Mouse (Mus musculus): ENCODE measurements around the gene Tbxas1.

The Tbxas1 gene

DNA sequence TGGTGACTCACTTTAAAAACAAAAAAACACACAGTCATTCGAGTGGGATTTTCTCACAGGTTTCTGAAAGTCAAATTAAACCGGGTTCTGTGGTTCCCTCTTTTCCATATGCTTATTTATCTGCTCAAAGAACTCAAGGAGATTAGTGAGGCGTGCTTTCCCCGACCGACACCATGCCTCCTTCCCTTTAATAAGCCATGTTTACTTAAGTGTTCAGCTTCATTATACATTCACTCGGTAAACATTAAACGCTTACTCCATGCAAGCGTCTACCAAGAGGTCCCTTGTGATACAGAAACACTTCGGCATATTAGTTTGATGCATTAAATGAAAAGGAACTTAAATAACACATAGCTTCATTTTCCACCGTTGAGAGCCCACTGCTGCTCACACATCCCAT, 111.4 kb downstream of the Tbxas1 start:
- in situ Hi-C loops (cut with MboI, MseI), result no loop called here

DNA sequence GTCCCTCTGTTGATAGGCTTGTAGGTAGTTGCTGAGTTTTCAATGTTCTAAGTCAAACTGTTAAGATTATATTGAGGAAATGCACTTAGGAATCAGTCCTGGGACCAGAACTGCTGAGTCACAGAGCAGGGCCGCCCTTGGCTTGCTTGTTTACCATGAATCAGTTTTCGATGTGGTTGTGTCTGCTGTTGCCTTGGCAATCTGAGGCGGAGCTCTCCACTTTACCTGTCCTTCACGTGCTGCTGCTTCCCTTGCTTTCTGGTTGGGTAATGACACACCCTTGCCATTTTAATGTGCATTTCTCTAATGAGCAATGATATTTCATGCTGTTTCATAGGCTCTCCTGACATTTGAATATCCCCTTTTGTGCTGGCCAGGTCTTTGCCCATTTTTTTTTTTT, 116.8 kb downstream of the Tbxas1 start:
- in situ Hi-C loops (cut with MboI, MseI), result no loop called here

DNA sequence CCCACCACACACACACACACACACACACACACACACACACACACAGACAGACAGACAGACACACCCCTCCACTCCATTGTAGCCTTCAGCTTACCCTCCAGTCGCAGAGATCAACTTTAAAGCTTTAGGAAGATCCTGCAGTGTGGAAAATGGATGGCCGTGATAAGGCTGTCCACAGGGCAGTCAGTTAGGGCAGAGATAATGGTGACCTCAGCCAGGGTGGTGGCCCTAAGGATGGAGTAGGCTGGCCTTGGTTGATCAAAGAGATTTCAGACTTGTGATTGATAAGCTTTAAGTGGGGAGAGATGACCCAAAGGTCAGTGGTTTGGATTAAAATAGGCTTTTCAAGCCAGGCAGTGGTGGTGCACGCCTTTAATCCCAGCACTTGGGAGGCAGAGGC, 120.6 kb downstream of the Tbxas1 start:
- in situ Hi-C loops (cut with MboI, MseI), result no loop called here

DNA sequence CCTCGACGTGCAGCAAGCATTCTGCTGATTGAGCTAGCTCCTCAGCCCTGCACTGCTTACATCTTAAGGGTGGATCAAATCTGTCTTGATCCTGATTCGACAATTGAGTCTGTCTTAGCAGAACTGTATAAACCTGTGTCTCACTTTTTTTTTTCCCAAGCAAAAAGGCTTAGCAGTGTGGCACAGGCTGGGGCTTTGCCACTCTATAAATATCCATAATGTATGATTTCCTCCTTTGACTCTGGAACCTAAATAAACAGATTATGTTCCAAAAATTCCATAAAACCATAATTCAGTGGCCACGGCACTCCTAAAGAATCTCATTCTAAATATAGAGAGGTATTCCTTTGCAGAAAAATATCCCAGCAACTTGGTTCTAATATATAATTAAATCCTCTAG, 122.6 kb downstream of the Tbxas1 start:
- in situ Hi-C loops (cut with MboI, MseI), result no loop called here

DNA sequence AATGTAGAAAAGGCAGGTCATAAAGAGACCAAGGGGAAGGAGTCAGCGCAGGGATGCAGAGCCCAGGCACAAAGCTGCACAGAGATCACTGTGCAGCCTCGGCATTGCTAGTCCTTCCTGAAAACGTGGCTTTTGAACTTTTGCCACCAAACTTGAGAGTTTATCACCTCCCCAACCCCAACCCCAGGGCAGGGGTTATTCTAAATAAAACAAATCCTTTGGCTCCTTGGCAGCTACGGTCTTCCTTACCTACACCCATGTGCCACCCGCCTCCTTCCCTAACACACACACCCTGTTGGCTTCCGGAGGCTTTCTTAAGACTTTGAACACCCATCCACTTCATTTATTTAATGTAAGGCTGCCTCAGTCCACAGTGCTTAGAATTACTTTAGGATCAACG, 127.9 kb downstream of the Tbxas1 start:
- in situ Hi-C loops (cut with MboI, MseI), result no loop called here

DNA sequence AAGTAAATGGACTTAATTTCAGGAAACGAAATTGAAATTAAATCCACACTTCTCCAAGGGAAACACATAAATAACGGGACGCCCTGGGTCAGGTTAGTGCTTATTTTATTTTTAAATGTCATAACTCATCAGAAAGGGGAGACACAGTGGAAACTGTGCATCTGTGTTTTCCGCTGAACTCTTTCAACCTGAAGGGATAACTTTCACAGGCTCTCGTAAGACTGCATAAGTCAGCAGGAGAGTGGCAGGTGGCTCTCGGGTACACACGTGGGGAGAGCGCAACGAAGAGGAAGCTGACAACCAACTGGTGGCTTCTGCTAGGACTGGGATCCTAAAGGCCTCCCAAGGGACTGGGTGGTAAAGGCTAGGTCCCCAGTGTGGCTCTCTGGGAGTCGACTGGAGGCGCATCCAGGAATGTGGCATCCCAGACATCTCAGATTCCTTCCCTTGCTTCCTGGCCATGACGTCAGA, 128.8 kb downstream of the Tbxas1 start:
- in situ Hi-C loops (cut with MboI, MseI), result no loop called here

DNA sequence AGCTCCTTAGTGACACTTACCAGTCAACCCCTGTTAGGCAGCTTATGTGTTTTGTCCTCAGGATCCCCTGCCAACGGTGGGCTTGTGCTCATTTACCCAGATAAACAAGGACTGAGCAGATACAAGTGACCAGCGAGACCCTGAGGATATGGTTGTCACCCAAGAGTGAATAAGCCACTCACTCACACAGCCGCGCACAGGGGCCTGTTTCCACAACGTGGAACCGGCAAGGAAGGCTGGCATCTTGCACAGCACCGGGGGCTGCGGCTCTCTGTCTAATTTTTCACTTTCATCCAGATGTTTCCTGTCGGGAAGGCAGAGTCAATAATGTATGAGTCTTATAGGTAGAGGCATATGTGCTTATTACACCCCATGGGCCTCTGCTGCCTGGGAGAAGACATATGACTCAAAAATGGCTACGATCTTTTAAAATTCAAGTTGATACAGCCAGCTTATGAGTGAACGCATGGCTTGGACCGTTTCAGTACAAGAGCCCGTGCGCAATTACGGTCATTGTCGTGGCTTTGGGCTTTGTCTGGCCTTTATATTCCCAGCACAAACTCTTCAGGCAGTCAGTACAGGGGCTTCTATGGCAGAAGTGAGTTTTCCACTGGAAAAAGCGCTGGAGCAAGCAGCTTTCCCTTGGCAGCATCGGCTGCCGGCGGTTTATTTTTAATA, 130.2 kb downstream of the Tbxas1 start:
- in situ Hi-C loops (cut with MboI, MseI), result no loop called here

DNA sequence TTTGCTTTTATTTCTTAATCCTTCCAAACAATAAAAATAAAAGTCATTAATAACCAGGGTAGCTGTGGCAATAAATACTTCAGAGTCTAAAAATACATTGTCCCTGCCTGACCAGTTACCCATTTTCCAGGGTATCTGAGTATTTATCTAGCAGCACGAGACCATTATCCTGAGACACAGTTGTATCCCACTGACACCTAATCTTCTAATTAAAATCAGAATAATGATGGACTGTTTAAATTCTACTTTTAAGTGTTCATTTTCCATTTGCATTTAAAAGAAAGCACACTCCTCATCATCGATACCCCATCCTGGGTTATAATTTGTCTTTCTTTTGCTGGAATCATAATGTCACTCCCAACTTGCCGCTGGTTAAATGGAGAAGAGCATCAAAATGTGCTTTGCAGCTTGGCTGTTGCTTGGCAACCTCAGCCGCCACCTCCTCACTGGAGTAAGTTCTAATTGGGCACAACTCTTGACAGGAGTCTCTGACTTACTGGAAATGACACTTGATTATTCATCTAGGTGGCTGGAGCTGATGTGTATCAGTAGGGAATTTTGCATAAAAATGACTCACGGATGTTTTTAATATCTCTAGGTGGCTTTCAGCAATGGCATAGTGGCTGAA, 130.9 kb downstream of the Tbxas1 start:
- in situ Hi-C loops (cut with MboI, MseI), result no loop called here

GRCm38 (mm10) chr6:39007223-39007622, 132.0 kb downstream of the Tbxas1 start:
- in situ Hi-C loops (cut with MboI, MseI), result no loop called here

DNA sequence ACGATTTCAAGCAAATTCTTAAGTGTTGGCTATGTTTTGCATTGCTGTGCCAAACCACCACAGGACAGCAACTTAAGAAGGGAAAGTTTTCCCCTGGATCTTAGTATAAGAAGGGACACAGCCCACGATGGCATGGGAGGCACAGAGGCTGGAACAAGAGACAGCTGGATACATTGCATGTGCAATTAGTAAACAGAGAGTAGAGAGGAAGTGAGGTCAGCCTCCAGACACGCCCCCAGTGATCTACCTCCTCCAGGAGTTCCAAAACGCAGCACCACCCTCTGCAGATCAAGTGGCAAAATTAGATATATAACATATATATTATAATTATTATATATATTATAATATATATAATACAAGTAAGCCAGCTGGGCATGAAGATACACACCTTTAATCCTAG, 132.9 kb downstream of the Tbxas1 start:
- in situ Hi-C loops (cut with MboI, MseI), result no loop called here

DNA sequence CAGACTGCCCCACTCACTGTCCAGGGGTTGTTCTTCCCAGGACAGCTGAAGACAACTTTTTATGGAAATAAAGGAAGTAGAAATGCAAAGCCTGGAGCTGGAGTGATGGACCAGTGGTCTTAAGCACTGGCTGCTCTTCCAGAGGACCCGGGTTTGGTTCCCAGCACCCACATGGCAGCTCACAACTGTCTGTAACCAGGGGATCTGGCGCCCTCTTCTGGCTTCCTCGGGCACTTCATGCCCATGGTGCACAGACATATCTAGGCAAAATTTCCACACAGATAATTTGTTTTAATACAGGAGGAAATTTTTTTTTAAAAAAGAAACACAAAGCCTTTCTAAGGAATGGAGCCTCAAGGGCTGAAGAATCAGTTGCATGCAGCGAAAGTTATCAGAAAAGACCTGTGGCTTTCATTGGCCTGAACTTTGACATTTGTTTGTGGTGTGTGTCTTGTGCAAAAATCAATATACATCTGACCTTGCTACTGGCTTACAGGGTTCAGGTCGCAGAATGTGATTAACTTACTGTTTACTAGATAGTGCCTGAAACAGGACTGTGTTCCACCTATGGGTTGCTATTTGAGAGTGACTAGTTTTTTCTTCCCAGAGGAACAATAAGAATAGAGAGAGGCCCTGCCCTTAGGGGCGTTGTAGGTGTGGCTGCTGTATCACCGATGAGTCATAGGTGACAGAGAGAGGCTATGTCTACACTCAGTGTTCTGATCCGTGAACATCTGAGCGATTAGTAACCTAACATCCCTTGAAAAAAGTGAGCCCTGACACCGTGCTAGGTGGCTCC, 138.0 kb downstream of the Tbxas1 start:
- in situ Hi-C loops (cut with MboI, MseI), result no loop called here

- in situ Hi-C loops (cut with MboI, MseI), result no loop called here
Observed at GRCm38 (mm10) chr6:39017942-39018341, 142.7 kb downstream of the Tbxas1 start.

GRCm38 (mm10) chr6:39018805-39019204, 143.6 kb downstream of the Tbxas1 start:
- in situ Hi-C loops (cut with MboI, MseI), result no loop called here

- in situ Hi-C loops (cut with MboI, MseI), result no loop called here
Observed at GRCm38 (mm10) chr6:39019219-39019618, 144.0 kb downstream of the Tbxas1 start.

- in situ Hi-C loops (cut with MboI, MseI), result no loop called here
Observed at GRCm38 (mm10) chr6:39021909-39022308, 146.7 kb downstream of the Tbxas1 start.

GRCm38 (mm10) chr6:39022461-39023181, 147.4 kb downstream of the Tbxas1 start:
- in situ Hi-C loops (cut with MboI, MseI), result no loop called here

- in situ Hi-C loops (cut with MboI, MseI), result no loop called here
Observed at GRCm38 (mm10) chr6:39024631-39025030, 149.4 kb downstream of the Tbxas1 start.

- in situ Hi-C loops (cut with MboI, MseI), result no loop called here
Observed at GRCm38 (mm10) chr6:39025038-39025437, 149.8 kb downstream of the Tbxas1 start.

DNA sequence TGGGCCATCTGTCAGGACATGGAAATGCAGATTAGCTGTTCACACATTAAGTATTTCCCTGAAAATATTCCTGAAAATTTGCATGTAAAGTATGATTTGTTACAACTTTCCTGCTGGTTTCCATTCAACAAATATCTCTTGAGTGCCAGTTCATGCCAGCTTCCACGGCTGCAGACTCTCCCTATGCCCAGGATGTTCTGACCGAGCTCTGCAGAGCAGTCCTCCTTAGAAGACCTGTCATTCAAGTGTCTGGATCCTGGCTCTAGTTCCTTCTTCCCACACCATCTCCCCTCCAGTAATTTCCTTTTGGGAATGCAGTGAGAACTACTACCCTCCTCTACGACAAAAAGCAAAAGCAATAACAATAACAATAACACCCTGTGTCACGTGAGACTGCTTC, 155.5 kb downstream of the Tbxas1 start:
- in situ Hi-C loops (cut with MboI, MseI), result no loop called here

GRCm38 (mm10) chr6:39033676-39034075, 158.5 kb downstream of the Tbxas1 start:
- in situ Hi-C loops (cut with MboI, MseI), result no loop called here

DNA sequence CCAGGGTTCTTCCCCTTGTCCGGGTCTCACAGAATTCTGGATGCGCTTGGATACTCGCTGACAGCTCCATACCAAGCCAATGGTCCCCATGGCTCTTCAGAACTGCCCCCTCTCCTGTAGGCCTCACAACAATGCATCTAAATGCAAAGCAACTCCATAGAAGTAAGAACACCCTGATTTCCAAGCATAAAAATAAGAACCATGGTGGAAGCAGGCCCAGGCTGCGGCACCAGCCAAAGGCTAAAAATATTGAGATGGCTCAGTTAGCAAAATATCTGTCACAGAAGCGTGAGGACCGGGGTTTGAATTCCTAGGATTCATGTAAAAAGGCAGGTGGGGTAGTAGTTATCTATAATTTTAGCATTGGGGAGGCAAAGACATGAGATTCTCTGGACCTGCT, 159.8 kb downstream of the Tbxas1 start:
- in situ Hi-C loops (cut with MboI, MseI), result no loop called here

DNA sequence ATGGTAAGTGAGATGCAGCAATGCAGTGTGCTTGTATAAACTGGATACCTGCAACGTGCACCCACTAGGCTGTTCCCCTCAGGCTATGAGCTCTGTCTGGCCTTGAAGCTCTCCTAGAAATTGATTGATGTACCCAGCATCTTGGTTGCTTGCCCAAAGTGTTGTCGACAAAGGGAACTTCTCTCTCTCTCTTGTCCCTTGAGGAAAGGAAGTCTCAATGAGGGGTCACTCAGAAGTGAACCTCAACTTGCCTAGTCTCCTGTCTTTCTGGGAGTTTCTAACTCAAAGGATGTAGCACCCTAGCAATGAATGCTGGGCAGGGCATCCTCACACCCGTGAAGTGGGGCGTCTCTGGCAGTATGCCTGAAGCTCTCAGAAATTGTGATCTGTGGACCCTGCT, 161.0 kb downstream of the Tbxas1 start:
- in situ Hi-C loops (cut with MboI, MseI), result no loop called here

All from regulatory T cell (primary cell).